Comparison of ENCODE assay signal across 14 mouse cellular contexts in the genomic region with DNA sequence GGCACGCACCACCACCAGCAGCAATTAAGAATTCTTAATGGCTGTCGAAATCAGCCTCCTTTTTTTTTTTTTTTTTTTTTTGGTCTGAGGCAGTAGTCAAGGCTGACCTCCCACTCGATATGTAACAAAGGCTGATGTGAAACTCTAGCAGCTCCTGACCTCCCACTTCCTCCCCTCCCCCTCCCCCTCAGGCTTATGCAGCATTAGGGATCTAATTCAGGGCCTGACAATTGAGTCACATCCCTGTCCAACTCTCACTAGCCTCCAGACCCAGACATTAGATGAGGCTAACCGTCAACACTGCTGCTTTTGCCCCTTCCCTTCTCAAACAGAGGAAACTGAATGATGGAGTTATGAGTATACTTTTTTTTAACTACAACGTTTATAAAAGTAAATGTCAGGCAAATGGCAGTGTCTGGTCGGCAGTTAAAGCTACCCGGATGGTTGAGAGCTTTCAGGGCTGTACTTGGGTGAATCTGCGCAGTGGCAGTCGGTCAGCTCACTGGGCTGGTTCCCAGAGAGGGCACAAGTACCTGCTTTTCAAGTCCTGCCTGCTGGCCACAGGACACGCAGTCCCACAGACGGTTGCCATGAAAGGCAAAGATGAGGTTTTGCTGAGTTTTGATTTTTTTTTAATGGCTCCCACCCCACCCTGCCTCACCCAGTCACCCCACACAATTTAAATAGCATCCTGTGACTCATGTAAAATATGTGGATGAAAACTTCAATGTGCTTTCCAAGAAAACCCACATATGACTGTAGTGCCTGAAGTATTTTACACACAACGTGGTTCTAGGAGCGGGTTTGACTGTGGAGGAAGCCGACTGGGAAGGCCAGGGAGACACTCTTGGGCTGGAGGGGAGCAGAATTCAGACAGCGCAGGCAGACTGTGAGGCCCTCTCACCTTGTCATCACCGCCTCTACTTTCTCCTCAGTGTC.
A peak's percentile ranks its signal among the peaks of the same experiment; 100 is the strongest.
DNase-seq lines count a peak whose midpoint lies in the region; ATAC-seq and TF ChIP-seq lines count a peak whose summit lies in the region.
"Had no signal": no experiment of that assay in that cellular context is flagged by ENCODE, and none has a peak within 500 bp of the region (broad histone marks: within the 10 kb centered on the region; RNA-seq: fewer than 3 reads in every experiment).

No protein-coding gene starts in this region.

- peaks cover 6% of the 10 kb centered on the region; the same call in 1 of the 2 replicates for H3K4me1 ChIP-seq in heart, embryonic 11.5 days (ENCODE audit: control insufficient read depth, insufficient read depth, low read length)
- no peaks in the 10 kb centered on the region for H3K4me1 ChIP-seq in liver, postnatal 0 days (ENCODE audit: insufficient read depth)

- no peak for ATAC-seq in heart, embryonic 11.5 days (replicated peaks; ENCODE audit: insufficient number of reproducible peaks, low FRiP score, low TSS enrichment)
- no peak for ATAC-seq in liver, postnatal 0 days

- TF ChIP-seq EP300 in liver, postnatal 0 days (IDR thresholded peaks at IDR 0.05; ENCODE audit: low read depth) = no peak

- no peaks in the 10 kb centered on the region for H3K27me3 ChIP-seq in heart, embryonic 11.5 days (ENCODE audit: control insufficient read depth, insufficient read depth, low read length)
- H3K27me3 ChIP-seq in liver, postnatal 0 days (ENCODE audit: insufficient read depth, low read length) = no peaks in the 10 kb centered on the region
- H3K27me3 ChIP-seq: hindbrain, embryonic 15.5 days; limb, embryonic 12.5 days had no signal

- no peak for TF ChIP-seq CTCF in liver, postnatal 0 days (IDR thresholded peaks at IDR 0.05; ENCODE audit: low read depth)

- peak; percentile 65 for DNase-seq in heart, adult 11 months
- DNase-seq in urinary bladder, postnatal 14 days (ENCODE audit: low spot score) = peak; percentile 54
- DNase-seq in urinary bladder, postnatal 4 days (ENCODE audit: low spot score in 2 of 2) = no peak
- peak; percentile 55 for DNase-seq in embryo, embryonic 11 days
- no peak for DNase-seq in liver, postnatal 0 days
- DNase-seq in heart, adult 9 months (ENCODE audit: low spot score in 2 of 2) = no peak
- DNase-seq in adrenal gland, postnatal 4 days (ENCODE audit: low spot score in 2 of 2) = no peak
- DNase-seq: adrenal gland, postnatal 36 days; B cell, adult 2 months; cerebellum, adult 18-20 months; lung, adult 18-20 months had no signal

- whole genome bisulfite sequencing in heart, embryonic 11.5 days (ENCODE audit: insufficient replicate concordance) = 54% methylated on average over 16 of the region's 16 CpGs
- 73% methylated on average over 16 of the region's 16 CpGs for WGBS in liver, postnatal 0 days (ENCODE audit: insufficient replicate concordance)

- H3K4me2 ChIP-seq in heart, embryonic 11.5 days = no peak overlapping the region
- H3K4me2 ChIP-seq in liver, postnatal 0 days (ENCODE audit: low read depth, low read length) = no peak overlapping the region
- H3K4me2 ChIP-seq: hindbrain, embryonic 15.5 days; limb, embryonic 12.5 days had no signal

- H3K27ac ChIP-seq in heart, embryonic 11.5 days (ENCODE audit: low read depth, low read length) = no peak overlapping the region
- no peak overlapping the region for H3K27ac ChIP-seq in liver, postnatal 0 days (ENCODE audit: low read depth)

- H3K9ac ChIP-seq in heart, embryonic 11.5 days (ENCODE audit: low read depth, low read length) = no peak overlapping the region
- no peak overlapping the region for H3K9ac ChIP-seq in liver, postnatal 0 days (replicated peaks)
- H3K9ac ChIP-seq: hindbrain, embryonic 15.5 days; limb, embryonic 12.5 days had no signal

- no peaks in the 10 kb centered on the region for H3K36me3 ChIP-seq in heart, embryonic 11.5 days (ENCODE audit: control insufficient read depth, insufficient read depth, low read length)
- no peaks in the 10 kb centered on the region for H3K36me3 ChIP-seq in liver, postnatal 0 days (replicated peaks; ENCODE audit: insufficient read depth, low read length)
- H3K36me3 ChIP-seq: hindbrain, embryonic 15.5 days; limb, embryonic 12.5 days had no signal

- no peaks in the 10 kb centered on the region for H3K9me3 ChIP-seq in heart, embryonic 11.5 days (replicated peaks; ENCODE audit: control insufficient read depth, low read length)
- no peaks in the 10 kb centered on the region for H3K9me3 ChIP-seq in liver, postnatal 0 days (ENCODE audit: low read length)
- H3K9me3 ChIP-seq: hindbrain, embryonic 15.5 days; limb, embryonic 12.5 days had no signal

- H3K4me3 ChIP-seq in heart, embryonic 11.5 days (ENCODE audit: low read depth, low read length) = no peak overlapping the region
- H3K4me3 ChIP-seq in liver, postnatal 0 days (ENCODE audit: low read depth, low read length) = no peak overlapping the region
- H3K4me3 ChIP-seq: hindbrain, embryonic 15.5 days; limb, embryonic 12.5 days had no signal

Comparison
In these comparisons a context has a peak if more than half of its experiments do, and no peak if none do; other contexts are left out.
1. DNase-seq: peak in heart, adult 11 months (single experiment), urinary bladder, postnatal 14 days (single experiment) and embryo, embryonic 11 days (single experiment); none in urinary bladder, postnatal 4 days (0 of 2), liver, postnatal 0 days (single experiment), heart, adult 9 months (0 of 2) and adrenal gland, postnatal 4 days (0 of 2).